Mouse (Mus musculus): Measurements from ENCODE around the gene Cpeb3.

Gene Cpeb3

GRCm38 (mm10) chr19:37032364-37032763 is 176.0 kb downstream of the Cpeb3 start:
- no peak for DNase-seq (ENCODE audit: low read depth, low spot score)

GRCm38 (mm10) chr19:37031446-37031845 is 177.0 kb downstream of the Cpeb3 start:
- no peak for DNase-seq (ENCODE audit: low read depth, low spot score)

GRCm38 (mm10) chr19:37029771-37030170 is 178.6 kb downstream of the Cpeb3 start:
- DNase-seq (ENCODE audit: low read depth, low spot score) = no peak

DNA sequence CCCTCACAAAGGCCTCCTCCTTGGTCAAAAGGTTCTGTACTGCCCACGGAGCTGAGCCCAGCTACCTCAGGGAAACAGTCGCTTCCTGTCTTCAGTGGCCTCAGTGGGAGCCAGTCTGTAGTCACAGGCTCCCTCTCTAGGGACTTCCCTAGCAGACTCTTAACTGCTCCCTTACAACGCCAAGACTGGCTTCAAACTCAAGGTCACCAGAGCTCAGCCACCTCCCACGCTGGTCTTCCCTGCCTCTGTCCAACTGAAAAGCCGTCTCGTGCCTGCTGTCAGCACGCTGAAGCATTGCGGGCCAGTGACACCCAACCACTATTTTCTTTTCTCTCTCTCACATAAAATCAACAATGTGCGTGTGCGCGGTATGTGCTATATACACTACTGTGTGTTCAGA is 182.0 kb downstream of the Cpeb3 start:
- DNase-seq (ENCODE audit: low read depth, low spot score) = no peak

DNA sequence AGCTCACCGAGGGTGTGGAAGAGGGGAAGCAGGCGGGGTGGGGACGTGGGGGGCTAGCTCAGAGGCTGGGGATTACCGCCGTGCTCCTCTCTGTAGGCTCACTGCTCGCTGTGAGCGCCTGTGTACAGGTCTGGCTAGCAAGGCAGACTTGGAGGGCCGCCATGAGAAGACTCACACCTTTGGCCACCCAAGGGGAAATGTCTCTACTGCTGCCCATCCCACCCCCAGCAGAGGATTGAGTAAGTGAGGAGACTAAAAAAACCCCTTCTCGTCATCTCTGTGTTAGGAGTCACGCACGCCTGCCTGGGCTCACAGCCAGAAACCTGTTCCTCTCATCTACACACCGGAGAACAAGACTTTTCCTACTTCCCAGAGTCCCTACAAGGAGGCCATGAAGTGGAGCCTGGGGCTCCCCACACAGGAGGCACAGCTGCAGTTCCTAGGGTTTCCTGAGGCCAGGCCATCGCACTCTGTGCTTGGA is 182.5 kb downstream of the Cpeb3 start:
- DNase-seq (ENCODE audit: low read depth, low spot score) = no peak

- DNase-seq (ENCODE audit: low read depth, low spot score) = no peak
These were observed 186.3 kb downstream of the Cpeb3 start for GRCm38 (mm10) chr19:37022146-37022545.

DNA sequence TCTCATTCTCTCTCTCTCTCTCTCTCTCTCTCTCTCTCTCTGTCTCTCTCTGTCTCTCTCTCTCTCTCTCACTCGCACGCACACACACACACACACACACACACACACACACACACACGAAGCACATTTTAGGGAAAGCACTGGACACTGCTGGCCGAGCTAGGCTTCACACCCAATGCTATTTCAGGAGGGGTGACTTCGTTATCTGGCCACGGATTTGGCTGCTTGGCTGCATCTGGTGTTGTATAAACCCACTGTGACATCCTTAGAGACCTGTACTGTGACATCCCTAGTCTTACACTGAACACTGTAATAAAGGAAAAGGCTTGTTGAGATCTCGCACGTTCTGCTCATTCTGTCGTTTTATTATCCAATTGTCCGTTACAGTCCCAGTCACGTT is 187.4 kb downstream of the Cpeb3 start:
- no peak for DNase-seq (ENCODE audit: low read depth, low spot score)

GRCm38 (mm10) chr19:37020531-37020930 is 187.9 kb downstream of the Cpeb3 start:
- no peak for DNase-seq (ENCODE audit: low read depth, low spot score)

DNA sequence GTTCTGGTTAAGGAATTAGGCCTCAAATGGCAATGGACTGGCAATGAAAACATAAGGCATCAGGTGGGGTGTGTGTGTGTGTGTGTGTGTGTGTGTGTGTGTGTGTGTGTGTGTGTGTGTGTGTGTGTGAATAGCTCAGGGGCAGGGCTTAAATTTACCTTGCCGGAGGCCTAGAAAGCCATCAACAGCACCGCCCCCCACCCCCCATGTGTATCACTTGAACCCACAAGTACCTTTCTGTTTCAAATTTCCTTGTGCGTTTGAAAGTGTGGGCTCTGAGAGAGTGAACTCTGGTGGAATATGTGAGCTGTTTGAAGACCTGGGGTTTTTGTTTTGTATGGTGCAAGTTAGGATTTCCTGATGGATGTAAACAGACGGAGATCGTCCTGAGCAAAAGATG is 189.5 kb downstream of the Cpeb3 start:
- peak; percentile 55 for DNase-seq (ENCODE audit: low read depth, low spot score)

- DNase-seq (ENCODE audit: low read depth, low spot score) = peak; percentile 95
These were observed 190.0 kb downstream of the Cpeb3 start for GRCm38 (mm10) chr19:37018411-37018810.

- no peak for DNase-seq (ENCODE audit: low read depth, low spot score)
These were observed 191.5 kb downstream of the Cpeb3 start for GRCm38 (mm10) chr19:37016890-37017289.

DNA sequence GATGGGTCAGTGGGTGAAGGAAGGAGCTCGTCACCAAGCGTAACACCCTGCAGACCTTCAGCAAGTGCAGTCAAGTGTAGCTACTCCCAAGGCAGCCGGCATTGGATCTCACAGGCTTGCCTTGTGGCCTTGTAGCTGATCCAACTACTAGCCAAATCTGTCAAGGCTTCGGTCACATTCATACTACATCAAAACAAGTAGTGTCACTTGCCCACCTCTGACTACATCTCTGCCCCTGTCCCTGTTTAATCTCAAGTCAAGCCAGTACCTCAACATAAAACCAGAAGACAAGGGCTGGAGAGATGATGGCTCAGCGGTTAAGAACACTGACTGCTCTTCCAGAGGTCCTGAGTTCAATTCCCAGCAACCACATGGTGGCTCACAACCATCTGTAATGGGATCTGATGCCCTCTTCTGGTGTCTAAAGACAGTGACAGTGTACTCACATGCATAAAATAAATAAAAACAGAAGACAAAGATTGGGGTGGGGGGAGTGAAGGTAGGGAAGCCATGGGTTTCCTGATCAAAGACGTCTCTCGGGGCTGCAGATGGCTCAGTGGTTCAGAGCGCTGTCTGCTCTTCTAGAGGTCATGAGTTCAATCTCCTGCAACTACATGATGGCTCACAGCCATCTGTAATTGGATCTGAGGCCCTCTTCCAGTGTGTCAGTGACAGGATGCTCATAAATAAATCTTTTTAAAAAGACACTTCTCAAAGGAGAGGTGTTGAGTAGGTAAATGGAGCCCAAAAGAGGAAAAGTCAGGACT is 194.0 kb downstream of the Cpeb3 start:
- no peak for DNase-seq (ENCODE audit: low read depth, low spot score)

DNA sequence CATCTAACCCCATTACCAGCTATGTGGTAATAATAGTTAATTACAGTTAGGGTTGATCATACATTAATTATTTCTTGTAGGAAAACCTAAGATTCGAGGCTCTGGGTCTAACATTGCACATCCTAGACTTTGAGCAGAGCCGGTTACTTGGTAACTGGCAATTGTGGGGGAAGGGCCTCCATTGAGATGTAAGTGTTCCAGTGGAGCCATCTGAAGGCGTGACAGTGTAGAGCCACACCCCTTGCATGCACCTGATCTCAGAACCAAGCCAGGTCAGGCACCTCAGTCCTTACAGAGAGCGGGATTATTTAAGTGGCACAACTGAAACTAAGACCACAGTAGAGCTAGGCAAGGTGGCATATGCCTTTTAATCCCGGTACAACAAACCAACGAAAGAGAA is 194.9 kb downstream of the Cpeb3 start:
- DNase-seq (ENCODE audit: low read depth, low spot score) = peak; percentile 85

- no peak for DNase-seq (ENCODE audit: low read depth, low spot score)
These were observed 198.5 kb downstream of the Cpeb3 start for GRCm38 (mm10) chr19:37009878-37010281.

DNA sequence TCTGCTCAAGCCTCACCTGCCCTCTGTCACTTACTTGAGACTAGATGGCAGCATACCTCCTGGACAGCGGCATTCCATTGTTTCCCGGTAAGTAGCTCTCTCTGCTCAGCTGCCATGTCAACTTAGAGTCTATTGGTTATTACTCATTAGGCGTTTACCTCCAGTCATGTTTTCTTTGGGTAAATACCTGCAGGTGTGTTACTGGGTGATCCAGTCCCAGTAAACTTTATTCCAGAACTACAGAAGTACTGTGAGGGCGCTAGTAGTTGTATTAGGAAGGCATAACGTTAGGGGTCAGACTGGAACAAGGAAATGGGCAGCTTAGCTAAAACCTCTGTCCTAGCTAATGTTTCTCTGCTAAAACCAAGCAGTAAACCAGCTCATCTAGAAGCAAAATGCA is 203.8 kb downstream of the Cpeb3 start:
- no peak for DNase-seq (ENCODE audit: low read depth, low spot score)

Data from ES-CJ7 (cell line).